Mouse (Mus musculus) heart, postnatal 0 days (tissue): ENCODE measurements at regions not wholly inside any gene's neighbourhood (a gene's known extent, or its start where the extent isn't known, plus 50 kb on each side); places are given as distances from the start of the nearest gene placed in this dataset.

ENCODE experiments used
- ATAC-seq: fragments of 200-750 bp; cut with Nextera tagmentation; 2 replicates; pipeline ENCODE4 v1.8.0; 2017; ENCODE audit warnings: low read depth, moderate number of reproducible peaks, moderate library complexity; ENCODE audit not compliant: insufficient read depth
- DNase-seq: peaks from one replicate; pipeline ENCODE4 v3.0.0-alpha.2; 2016; ENCODE audit warnings: low spot score
- H3K27ac ChIP-seq: fragments of 300-500 bp; sonication (generic); 2 replicates; pipeline ENCODE4 v1.5.1; 2014; ENCODE audit warnings: low read depth, mild to moderate bottlenecking
- H3K27me3 ChIP-seq: fragments of 300-500 bp; sonication (generic); 2 replicates; pipeline ENCODE4 v1.6.1; 2014; ENCODE audit warnings: low read length, mixed read lengths; ENCODE audit not compliant: control insufficient read depth, insufficient read depth
- H3K36me3 ChIP-seq: fragments of 300-500 bp; sonication (generic); replicated peaks from 2 replicates; pipeline ENCODE4 v1.6.1; 2014; ENCODE audit warnings: low read length, mixed read lengths; ENCODE audit not compliant: control insufficient read depth, insufficient read depth
- H3K4me1 ChIP-seq: fragments of 300-500 bp; sonication (generic); 2 replicates; pipeline ENCODE4 v1.6.1; 2014; ENCODE audit warnings: antibody characterized with exemption; ENCODE audit not compliant: control insufficient read depth, insufficient read depth
- H3K4me2 ChIP-seq: fragments of 300-500 bp; sonication (generic); 2 replicates; pipeline ENCODE4 v1.6.1; 2014; ENCODE audit warnings: low read depth, mild to moderate bottlenecking, low read length, moderate library complexity
- H3K4me3 ChIP-seq: fragments of 300-500 bp; sonication (generic); 2 replicates; pipeline ENCODE4 v1.5.1; 2014; ENCODE audit warnings: low read depth, low read length
- H3K9ac ChIP-seq: fragments of 300-500 bp; sonication (generic); replicated peaks from 2 replicates; pipeline ENCODE4 v1.6.1; 2014; ENCODE audit warnings: low read depth, low read length, mixed read lengths
- H3K9me3 ChIP-seq: fragments of 300-500 bp; sonication (generic); replicated peaks from 2 replicates; pipeline ENCODE4 v1.6.1; 2016; ENCODE audit warnings: low read length; ENCODE audit not compliant: control insufficient read depth
- CTCF ChIP-seq: IDR thresholded peaks from 2 replicates; pipeline ENCODE4 v1.5.1; 2016; ENCODE audit warnings: antibody characterized with exemption, control low read depth, low read depth
- EP300 ChIP-seq: IDR thresholded peaks from 2 replicates; pipeline ENCODE4 v1.6.1; 2016; ENCODE audit warnings: antibody characterized with exemption, low read depth
- WGBS: fragments of 180-500 bp; shearing (Covaris S2); extraction: QIAGEN DNeasy Blood & Tissue Kit; methylation state at CpG from one replicate; pipeline ENCODE4 v1.1.7; 2014; 5-methylcytosine and 5-hydroxymethylcytosine counted together

- Histone ChIP-seq H3K9me3 (no peaks in the 10 kb centered on the region), H3K36me3 (no peaks in the 10 kb centered on the region), H3K4me3 (no peak overlapping the region), H3K9ac (no peak overlapping the region), H3K27ac (no peak overlapping the region), H3K4me2 (no peak overlapping the region), H3K27me3 (no peaks in the 10 kb centered on the region), H3K4me1 (no peaks in the 10 kb centered on the region)
- WGBS, result 58% methylated on average over 6 of the region's 6 CpGs
- TF ChIP-seq CTCF (no peak), EP300 (no peak)
- DNase-seq (no peak), ATAC-seq (no peak)
Observed at GRCm38 (mm10) chr2:139093487-139094066, 400.1 kb upstream of the Sptlc3 start.

GRCm38 (mm10) chr2:139111669-139112068, 382.0 kb upstream of the Sptlc3 start:
- H3K27ac ChIP-seq, result no peak overlapping the region
- H3K36me3 ChIP-seq, result no peaks in the 10 kb centered on the region
- no peak for ATAC-seq
- H3K9ac ChIP-seq, result no peak overlapping the region
- no peak for DNase-seq
- H3K4me1 ChIP-seq, result no peaks in the 10 kb centered on the region
- no peak overlapping the region for H3K4me2 ChIP-seq
- no peak for TF ChIP-seq EP300
- TF ChIP-seq CTCF, result no peak
- WGBS, result 69% methylated on average over 1 of the region's 1 CpGs
- no peak overlapping the region for H3K4me3 ChIP-seq
- H3K9me3 ChIP-seq, result no peaks in the 10 kb centered on the region
- H3K27me3 ChIP-seq, result no peaks in the 10 kb centered on the region

GRCm38 (mm10) chr2:139114523-139114922, 379.2 kb upstream of the Sptlc3 start:
- no peak for DNase-seq
- Histone ChIP-seq H3K4me1 (no peaks in the 10 kb centered on the region), H3K36me3 (no peaks in the 10 kb centered on the region), H3K4me3 (no peak overlapping the region), H3K27ac (no peak overlapping the region), H3K27me3 (no peaks in the 10 kb centered on the region), H3K4me2 (no peak overlapping the region), H3K9me3 (no peaks in the 10 kb centered on the region), H3K9ac (no peak overlapping the region)
- 79% methylated on average over 4 of the region's 4 CpGs for WGBS
- TF ChIP-seq EP300, result no peak
- no peak for TF ChIP-seq CTCF
- ATAC-seq, result no peak

- Histone ChIP-seq H3K4me1 (no peaks in the 10 kb centered on the region), H3K36me3 (no peaks in the 10 kb centered on the region), H3K4me2 (no peak overlapping the region), H3K9ac (no peak overlapping the region), H3K27me3 (no peaks in the 10 kb centered on the region), H3K4me3 (no peak overlapping the region), H3K9me3 (no peaks in the 10 kb centered on the region), H3K27ac (no peak overlapping the region)
- 66% methylated on average over 1 of the region's 1 CpGs for WGBS
- no peak for DNase-seq
- ATAC-seq, result no peak
- TF ChIP-seq CTCF (no peak), EP300 (no peak)
Observed at GRCm38 (mm10) chr2:139120905-139121304, 372.8 kb upstream of the Sptlc3 start.

- Histone ChIP-seq H3K36me3 (no peaks in the 10 kb centered on the region), H3K9ac (no peak overlapping the region), H3K27ac (no peak overlapping the region), H3K4me3 (no peak overlapping the region), H3K9me3 (no peaks in the 10 kb centered on the region), H3K27me3 (no peaks in the 10 kb centered on the region), H3K4me1 (no peaks in the 10 kb centered on the region), H3K4me2 (no peak overlapping the region)
- no peak for DNase-seq
- no peak for ATAC-seq
- no peak for TF ChIP-seq EP300
- TF ChIP-seq CTCF, result 0 out of 2 replicates have a peak, but pooled peaks have one; percentile 7
- 47% methylated on average over 1 of the region's 1 CpGs for WGBS
Observed at GRCm38 (mm10) chr2:139132121-139132520, 361.6 kb upstream of the Sptlc3 start.

GRCm38 (mm10) chr2:139147004-139147403, 346.7 kb upstream of the Sptlc3 start:
- no peak overlapping the region for H3K27ac ChIP-seq
- 60% methylated on average over 1 of the region's 1 CpGs for WGBS
- no peak for TF ChIP-seq CTCF
- TF ChIP-seq EP300, result no peak
- H3K4me3 ChIP-seq, result no peak overlapping the region
- no peak overlapping the region for H3K9ac ChIP-seq
- no peaks in the 10 kb centered on the region for H3K4me1 ChIP-seq
- no peak for ATAC-seq
- H3K4me2 ChIP-seq, result no peak overlapping the region
- DNase-seq, result no peak
- H3K27me3 ChIP-seq, result no peaks in the 10 kb centered on the region
- no peaks in the 10 kb centered on the region for H3K36me3 ChIP-seq
- H3K9me3 ChIP-seq, result no peaks in the 10 kb centered on the region
